Mouse (Mus musculus): ENCODE measurements around the gene Sh3rf1.

DNA sequence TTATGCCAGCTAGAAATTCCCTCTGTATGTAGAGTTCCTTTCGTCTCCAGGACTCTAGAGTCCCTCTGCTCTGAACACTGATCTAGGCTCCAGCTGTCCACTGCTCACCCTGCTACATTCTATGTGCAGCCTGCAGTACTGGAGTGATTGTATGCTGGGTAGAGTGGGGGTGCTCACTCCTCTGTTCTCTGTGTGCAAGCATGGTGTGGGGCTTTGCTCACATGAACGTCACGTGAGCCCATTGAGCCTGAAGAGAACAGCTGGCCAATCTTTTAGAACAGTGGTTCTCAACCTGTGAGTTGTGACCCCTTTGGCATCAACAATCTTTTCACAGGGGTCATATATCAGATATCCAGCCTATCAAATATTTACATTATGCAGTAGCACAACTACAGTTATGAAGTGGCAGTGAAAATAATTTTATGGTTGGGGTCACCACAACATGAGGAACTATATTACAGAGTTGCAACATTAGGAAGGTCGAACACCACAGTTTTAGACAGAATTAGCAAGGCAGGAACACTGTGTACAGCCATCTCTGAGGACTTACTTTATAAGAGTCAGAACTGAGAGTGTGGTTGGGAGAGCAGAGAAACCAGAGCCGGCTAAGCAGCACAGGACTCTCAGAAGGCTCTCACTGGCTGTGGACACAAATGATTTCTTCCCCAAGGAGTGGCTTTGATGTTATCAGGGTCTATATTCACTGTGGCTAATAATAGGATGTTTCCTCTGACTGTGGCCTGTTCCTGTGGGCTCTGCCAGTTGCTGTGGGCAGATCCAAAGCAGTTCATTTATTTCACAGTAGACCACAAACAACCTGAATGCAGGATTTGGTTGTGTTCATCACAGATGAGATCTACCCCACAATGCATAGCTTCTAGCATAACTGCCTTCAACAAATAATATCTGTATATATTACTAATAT lies 38.1 kb upstream of the Sh3rf1 start:
- TF ChIP-seq CTCF (conservative IDR thresholded peaks at IDR 0.05; ENCODE audit: low read length), result no peak
- TF ChIP-seq NANOG (IDR thresholded peaks at IDR 0.05; ENCODE audit: borderline replicate concordance, low read length), result no peak
- no peak for TF ChIP-seq POU5F1 (IDR thresholded peaks at IDR 0.05; ENCODE audit: borderline replicate concordance, low read length)

Data from E14TG2a.4 (cell line).